Mouse (Mus musculus) activated CD4-positive, CD25-positive, alpha-beta regulatory T cell, adult 4 months (primary cell): Measurements from ENCODE around the gene Plppr3. TPM values are rescaled to one million over a fixed set of nuclear protein-coding genes. Genes with fewer than 3 reads are reported as not detected.

Source experiments
- ATAC-seq: one replicate; pipeline ENCODE4 v1.8.0; 2017
- polyA plus RNA-seq, 2 experiments: library from polyadenylated mRNA; unstranded; fragments of 100-300 nt; shearing (Covaris generic); gene quantifications; one replicate each; pipeline ENCODE4 v1.2.1; 2017

The Plppr3 gene
- polyA plus RNA-seq, 2 experiments from 2014 or later, result 1.6 to 2.1 TPM

- no peak for ATAC-seq
Observed at GRCm38 (mm10) chr10:79815671-79816494, 58.6 kb downstream of the Plppr3 start.

- ATAC-seq, result no peak
Observed at GRCm38 (mm10) chr10:79814271-79814842, 60.1 kb downstream of the Plppr3 start.

- ATAC-seq, result no peak
Observed at GRCm38 (mm10) chr10:79811736-79812637, 62.4 kb downstream of the Plppr3 start.

Other genes with a start within 250 kb of the Plppr3 start
- not detected for gene Shc2, start 236.7 kb downstream of the Plppr3 start, polyA plus RNA-seq
- not detected for gene Odf3l2, start 228.9 kb downstream of the Plppr3 start, polyA plus RNA-seq
- under 1 TPM in 1 of 2 experiments, not detected in 1; 0.60 TPM for gene Madcam1, start 210.1 kb downstream of the Plppr3 start, polyA plus RNA-seq
- 10 to 100 TPM; 22.5 to 32.9 TPM for gene Tpgs1, start 205.3 kb downstream of the Plppr3 start, polyA plus RNA-seq
- gene Cdc34, start 192.4 kb downstream of the Plppr3 start, polyA plus RNA-seq, result 10 to 100 TPM; 17.4 to 27.5 TPM
- under 1 TPM; 0.52 to 0.62 TPM for gene Gzmm, start 185.6 kb downstream of the Plppr3 start, polyA plus RNA-seq
- gene Bsg, start 170.1 kb downstream of the Plppr3 start, polyA plus RNA-seq, result 100 to 1,000 TPM; 135 to 157 TPM
- not detected for gene Hcn2, start 158.0 kb downstream of the Plppr3 start, polyA plus RNA-seq
- gene Polrmt, start 128.1 kb downstream of the Plppr3 start, polyA plus RNA-seq, result 10 to 100 TPM; 13.6 to 21.4 TPM
- not detected for gene Fgf22, start 119.6 kb downstream of the Plppr3 start, polyA plus RNA-seq
- gene Rnf126, start 107.7 kb downstream of the Plppr3 start, polyA plus RNA-seq, result 1 to 10 TPM; 3.9 to 4.4 TPM
- gene Fstl3, start 97.4 kb downstream of the Plppr3 start, polyA plus RNA-seq, result under 1 TPM in 1 of 2 experiments, not detected in 1; 0.86 TPM
- gene Prss57, start 83.7 kb downstream of the Plppr3 start, polyA plus RNA-seq, result 1 to 10 TPM in 1 of 2 experiments, under 1 TPM in 1; 0.76 to 1.1 TPM
- gene Palm, start 81.1 kb downstream of the Plppr3 start, polyA plus RNA-seq, result under 1 TPM; 0.55 to 0.95 TPM
- gene Misp, start 53.6 kb downstream of the Plppr3 start, polyA plus RNA-seq, result not detected
- 100 to 1,000 TPM in 1 of 2 experiments, 10 to 100 TPM in 1; 94.0 to 159 TPM for gene Ptbp1, start 20.2 kb downstream of the Plppr3 start, polyA plus RNA-seq
- not detected for gene Prtn3, start 158 bp downstream of the Plppr3 start, polyA plus RNA-seq
- gene Elane, start 11.6 kb upstream of the Plppr3 start, polyA plus RNA-seq, result not detected
- not detected for gene Cfd, start 16.2 kb upstream of the Plppr3 start, polyA plus RNA-seq
- gene Med16, start 34.3 kb upstream of the Plppr3 start, polyA plus RNA-seq, result 10 to 100 TPM in 1 of 2 experiments, 1 to 10 TPM in 1; 6.7 to 10.5 TPM
- gene Gm26602, start 36.2 kb upstream of the Plppr3 start, polyA plus RNA-seq, result not detected
- gene Kiss1r, start 42.3 kb upstream of the Plppr3 start, polyA plus RNA-seq, result under 1 TPM in 1 of 2 experiments, not detected in 1; 0.22 TPM
- gene R3hdm4, start 46.6 kb upstream of the Plppr3 start, polyA plus RNA-seq, result 100 to 1,000 TPM in 1 of 2 experiments, 10 to 100 TPM in 1; 92.3 to 122 TPM
- 1 to 10 TPM; 2.1 to 2.5 TPM for gene Arid3a, start 52.4 kb upstream of the Plppr3 start, polyA plus RNA-seq
- gene Wdr18, start 85.5 kb upstream of the Plppr3 start, polyA plus RNA-seq, result 10 to 100 TPM; 63.9 to 70.0 TPM
- gene Grin3b, start 96.1 kb upstream of the Plppr3 start, polyA plus RNA-seq, result not detected
- 1 to 10 TPM; 1.9 to 3.8 TPM for gene Tmem259, start 109.7 kb upstream of the Plppr3 start, polyA plus RNA-seq
- gene Cnn2, start 114.0 kb upstream of the Plppr3 start, polyA plus RNA-seq, result 100 to 1,000 TPM; 828 to 877 TPM
- 10 to 100 TPM; 13.2 to 17.0 TPM for gene Abca7, start 121.9 kb upstream of the Plppr3 start, polyA plus RNA-seq
- gene Arhgap45, start 142.0 kb upstream of the Plppr3 start, polyA plus RNA-seq, result 100 to 1,000 TPM; 196 to 326 TPM
- gene Polr2e, start 165.2 kb upstream of the Plppr3 start, polyA plus RNA-seq, result 100 to 1,000 TPM; 174 to 175 TPM
- 100 to 1,000 TPM; 346 to 370 TPM for gene Gpx4, start 172.5 kb upstream of the Plppr3 start, polyA plus RNA-seq
- 10 to 100 TPM; 26.8 to 32.5 TPM for gene Sbno2, start 230.9 kb upstream of the Plppr3 start, polyA plus RNA-seq
- 10 to 100 TPM; 22.1 to 25.4 TPM for gene Stk11, start 241.2 kb upstream of the Plppr3 start, polyA plus RNA-seq